Mouse (Mus musculus) ES-E14 (cell line): Measurements from ENCODE around the gene Phykpl. TPM values are rescaled to one million over a fixed set of nuclear protein-coding genes. Genes with fewer than 3 reads are reported as not detected.
A peak's percentile ranks its signal among the peaks of the same experiment; 100 is the strongest.

Experiments used
- DNase-seq: peaks from one replicate; pipeline ENCODE4 v3.0.0-alpha.2; 2013; ENCODE audit warnings: low read depth, low spot score
- H3K27ac ChIP-seq: 2 replicates; pipeline ENCODE4 v1.5.1; 2012; ENCODE audit warnings: low read depth, mild to moderate bottlenecking, low read length, moderate library complexity, mixed read lengths; ENCODE audit not compliant: poor library complexity, insufficient read depth, severe bottlenecking
- H3K36me3 ChIP-seq: 2 replicates; pipeline ENCODE4 v1.6.1; 2012; ENCODE audit warnings: mild to moderate bottlenecking, low read length, moderate library complexity, mixed read lengths; ENCODE audit not compliant: control insufficient read depth, poor library complexity, insufficient read depth, severe bottlenecking
- H3K4me1 ChIP-seq, 2 experiments: fragments of 150-350 bp in 1 of 2; sonication (generic) in 1 of 2; 2 replicates each; pipeline ENCODE4 v1.6.1; 2012; ENCODE audit warnings: low read length in 2 of 2, mild to moderate bottlenecking in 1 of 2, mixed read lengths in 1 of 2; ENCODE audit not compliant: control insufficient read depth in 2 of 2, insufficient read depth in 2 of 2, poor library complexity in 1 of 2
- H3K4me3 ChIP-seq, 2 experiments: fragments of 150-350 bp in 1 of 2; sonication (generic) in 1 of 2; 2 replicates each; pipeline ENCODE4 v1.5.1; 2012; ENCODE audit warnings: low read length in 2 of 2, low read depth in 1 of 2, mild to moderate bottlenecking in 1 of 2, mixed read lengths in 1 of 2; ENCODE audit not compliant: insufficient read depth in 1 of 2, poor library complexity in 1 of 2, severe bottlenecking in 1 of 2
- H3K9ac ChIP-seq: 2 replicates; pipeline ENCODE4 v1.6.1; 2012; ENCODE audit warnings: low read depth, mild to moderate bottlenecking, low read length, mixed read lengths; ENCODE audit not compliant: poor library complexity, insufficient read depth, severe bottlenecking
- H3K9me3 ChIP-seq: fragments of 150-350 bp; sonication (generic); 2 replicates; pipeline ENCODE4 v1.6.1; 2012; ENCODE audit warnings: low read depth, mild to moderate bottlenecking, low read length; ENCODE audit not compliant: control insufficient read depth, insufficient read depth
- CHD2 ChIP-seq: IDR thresholded peaks from 2 replicates; pipeline ENCODE4 v1.6.1; 2014; ENCODE audit warnings: mild to moderate bottlenecking, low read depth, low read length, inconsistent platforms
- HCFC1 ChIP-seq: IDR thresholded peaks from 2 replicates; pipeline ENCODE4 v1.6.1; 2012; ENCODE audit warnings: low read length, inconsistent platforms, borderline replicate concordance; ENCODE audit not compliant: insufficient read depth
- MAFK ChIP-seq: IDR thresholded peaks from 2 replicates; pipeline ENCODE4 v1.6.1; 2014; ENCODE audit warnings: mild to moderate bottlenecking, low read depth, low read length, inconsistent platforms; ENCODE audit not compliant: insufficient read depth
- ZC3H11A ChIP-seq: IDR thresholded peaks from 2 replicates; pipeline ENCODE4 v1.6.1; 2012; ENCODE audit warnings: low read depth, mild to moderate bottlenecking, inconsistent platforms, low read length, borderline replicate concordance
- ZNF384 ChIP-seq: IDR thresholded peaks from 2 replicates; pipeline ENCODE4 v1.6.1; 2012; ENCODE audit warnings: low read depth, low read length, inconsistent platforms
- in situ Hi-C, 2 experiments: fragments of 600-800 bp; cut with MboI; formaldehyde crosslinking; loops; one replicate each; pipeline ENCODE4 v1.15.1; 2025; ENCODE audit warnings: low sequenced_read_pairs in 2 of 2, inconsistent platforms in 1 of 2; ENCODE audit not compliant: unreplicated experiment in 2 of 2
- total RNA-seq: library from RNA; depleted of rRNA; stranded (reverse); fragments of 300-350 nt; gene quantifications from 2 replicates; pipeline ENCODE4 v1.2.3, GENCODE M21; 2012

Phykpl gene
- total RNA-seq, 1 experiment, result 23.4 TPM

GRCm38 (mm10) chr11:51649111-51649888 is 64.7 kb downstream of the Phykpl start:
- Histone ChIP-seq H3K4me1 (peaks cover 11 to 33% of the 10 kb centered on the region in 2 experiments), H3K36me3 (peaks cover 26% of the 10 kb centered on the region), H3K4me3 (peak overlapping the region; percentile 77 to 83), H3K9ac (peak overlapping the region; percentile 80; the same call in 1 of the 2 replicates), H3K27ac (peak overlapping the region; percentile 67; the same call in 1 of the 2 replicates), H3K9me3 (no peaks in the 10 kb centered on the region)
- no peak for DNase-seq
- TF ChIP-seq ZNF384, result no peak
- in situ Hi-C loops, result no loop called here

GRCm38 (mm10) chr11:51649889-51650199 is 65.3 kb downstream of the Phykpl start:
- no peak for TF ChIP-seq MAFK
- no peak for TF ChIP-seq ZNF384
- no peak for TF ChIP-seq ZC3H11A
- no peak for TF ChIP-seq HCFC1
- TF ChIP-seq CHD2, result no peak
- H3K4me1 ChIP-seq, result peaks cover 9 to 28% of the 10 kb centered on the region in 2 experiments
- H3K9me3 ChIP-seq, result no peaks in the 10 kb centered on the region
- in situ Hi-C loops, result no loop called here
- peaks cover 26% of the 10 kb centered on the region for H3K36me3 ChIP-seq
- peak overlapping the region; percentile 19; the same call in 1 of the 2 replicates for H3K27ac ChIP-seq
- H3K9ac ChIP-seq, result peak overlapping the region; percentile 80
- DNase-seq, result no peak
- H3K4me3 ChIP-seq, result peak overlapping the region; percentile 77 to 83

GRCm38 (mm10) chr11:51650261-51650660 is 65.7 kb downstream of the Phykpl start:
- Histone ChIP-seq H3K9me3 (no peaks in the 10 kb centered on the region), H3K4me3 (peak overlapping the region; percentile 77 to 83), H3K27ac (peak overlapping the region; percentile 37; the same call in 1 of the 2 replicates), H3K9ac (peak overlapping the region; percentile 80), H3K4me1 (peaks cover 9 to 25% of the 10 kb centered on the region in 2 experiments), H3K36me3 (peaks cover 26% of the 10 kb centered on the region)
- TF ChIP-seq CHD2, result no peak
- TF ChIP-seq ZNF384, result no peak
- TF ChIP-seq MAFK, result no peak
- TF ChIP-seq ZC3H11A, result no peak
- no peak for TF ChIP-seq HCFC1
- in situ Hi-C loops, result no loop called here
- DNase-seq, result no peak

GRCm38 (mm10) chr11:51650691-51651515 is 66.3 kb downstream of the Phykpl start, which contains the start of the genes N4bp3 and D930048N14Rik:
N4bp3 (minus strand) TSS chr11:51650842.
D930048N14Rik (plus strand) TSS chr11:51650954.
- Histone ChIP-seq H3K4me1 (peaks cover 9 to 25% of the 10 kb centered on the region in 2 experiments), H3K9me3 (no peaks in the 10 kb centered on the region), H3K4me3 (peak within 1 kb of the TSS; percentile 77 to 83), H3K36me3 (peaks cover 21% of the 10 kb centered on the region), H3K27ac (peak within 1 kb of the TSS; percentile 37; the same call in 1 of the 2 replicates), H3K9ac (peak within 1 kb of the TSS; percentile 80)
- DNase-seq, result no peak
- no peak for TF ChIP-seq HCFC1
- no peak for TF ChIP-seq ZNF384
- TF ChIP-seq MAFK, result no peak
- in situ Hi-C loops, result no loop called here
